Mouse (Mus musculus): ENCODE data around the gene Efemp2.
"Not testable (repeated sequence)": the region's sequence is repeated elsewhere in the genome, so short reads cannot be mapped to it uniquely, and the experiment has no call there.

Gene Efemp2

DNA sequence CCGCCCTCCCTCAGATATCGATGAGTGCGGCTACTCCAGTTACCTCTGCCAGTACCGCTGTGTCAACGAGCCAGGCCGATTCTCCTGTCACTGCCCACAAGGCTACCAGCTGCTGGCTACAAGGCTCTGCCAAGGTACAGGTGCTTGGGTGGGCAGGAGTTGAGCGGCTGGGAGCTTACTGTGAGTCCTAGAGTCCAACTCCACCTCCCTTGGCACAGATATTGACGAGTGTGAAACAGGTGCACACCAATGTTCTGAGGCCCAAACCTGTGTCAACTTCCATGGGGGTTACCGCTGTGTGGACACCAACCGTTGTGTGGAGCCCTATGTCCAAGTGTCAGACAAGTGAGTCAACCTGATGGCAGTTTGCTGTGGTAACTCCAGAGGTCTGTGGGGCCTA, 6.3 kb downstream of the Efemp2 start:
- DNase-seq = no peak

DNA sequence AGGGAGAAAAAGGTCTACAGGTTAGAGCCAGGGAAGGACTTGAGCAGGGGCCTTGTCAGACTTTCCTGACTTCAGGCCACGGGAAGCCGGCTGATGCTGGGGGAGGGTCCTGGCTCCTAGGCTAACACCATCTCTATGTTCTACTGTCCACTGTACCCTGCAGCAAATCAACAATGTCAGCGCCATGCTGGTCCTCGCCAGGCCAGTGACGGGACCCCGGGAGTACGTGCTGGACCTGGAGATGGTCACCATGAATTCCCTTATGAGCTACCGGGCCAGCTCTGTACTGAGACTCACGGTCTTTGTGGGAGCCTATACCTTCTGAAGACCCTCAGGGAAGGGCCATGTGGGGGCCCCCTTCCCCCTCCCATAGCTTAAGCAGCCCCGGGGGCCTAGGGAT, 7.6 kb downstream of the Efemp2 start:
- no peak for DNase-seq

DNA sequence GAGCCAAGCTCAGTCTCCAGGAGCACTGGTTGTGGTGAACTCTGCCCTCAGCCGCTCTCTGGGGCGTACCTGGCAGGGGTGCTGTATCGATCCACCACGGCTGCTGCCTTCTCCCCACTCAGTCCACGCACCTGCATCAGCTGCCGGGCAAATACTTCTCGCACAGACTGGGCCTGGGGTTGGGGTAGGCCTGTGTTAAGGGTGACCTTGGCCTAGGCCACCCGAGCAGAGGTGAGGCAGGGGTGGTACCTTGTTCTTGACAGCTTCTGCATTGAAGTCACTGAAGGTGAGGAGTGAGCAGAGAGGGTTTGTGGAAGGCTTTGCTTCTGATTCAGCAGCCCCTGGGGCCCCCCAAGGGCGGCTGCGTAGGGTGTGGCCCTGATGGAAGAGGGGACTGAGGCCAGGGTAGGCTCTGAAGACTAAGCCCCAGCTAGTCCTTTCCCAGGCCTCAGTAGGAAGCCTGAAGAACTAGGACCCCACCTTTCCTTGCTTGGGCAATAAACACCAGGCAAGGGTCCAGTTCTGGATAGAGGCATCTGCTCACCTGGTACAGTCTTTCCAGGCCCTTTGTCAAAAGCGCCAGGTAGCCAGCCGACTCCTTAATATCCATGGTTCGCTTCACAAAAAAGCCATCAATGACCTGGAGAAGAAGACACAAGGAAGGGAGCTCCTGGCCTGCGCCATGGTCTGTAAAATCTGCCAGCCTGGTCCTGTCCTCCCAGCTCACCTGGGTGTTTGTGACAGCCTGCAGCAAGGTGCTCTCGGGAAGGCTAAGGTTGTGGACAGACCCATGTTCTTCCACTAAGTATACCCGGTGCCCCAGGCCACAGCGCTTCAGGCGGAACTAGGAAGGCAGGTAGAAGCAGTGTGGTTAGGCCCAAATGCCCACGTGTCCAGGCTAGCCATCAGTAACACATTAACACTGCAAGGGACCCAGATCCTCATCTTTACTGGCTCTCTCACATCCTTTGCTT, 9.9 kb downstream of the Efemp2 start:
- no peak for DNase-seq

DNA sequence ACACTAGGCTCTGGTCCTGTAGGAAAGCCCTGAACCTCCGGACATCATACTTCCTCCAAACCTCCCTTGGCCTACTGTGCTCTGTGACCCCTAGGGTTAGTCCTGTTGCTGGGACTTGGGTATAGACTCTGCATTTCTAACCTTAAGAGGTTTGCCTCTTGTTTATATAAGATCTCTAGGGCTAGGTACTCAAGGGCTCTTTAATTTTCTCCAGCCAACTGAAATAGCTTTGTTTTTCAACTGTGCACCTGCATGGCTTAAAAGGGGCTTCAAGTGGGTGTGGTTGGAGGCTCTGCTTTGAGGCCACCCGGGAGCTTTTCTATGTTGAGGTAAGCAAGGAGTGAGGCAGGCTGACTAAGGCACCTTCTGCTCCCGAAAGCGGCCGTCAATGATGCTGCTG, 10.7 kb downstream of the Efemp2 start:
- no peak for DNase-seq

DNA sequence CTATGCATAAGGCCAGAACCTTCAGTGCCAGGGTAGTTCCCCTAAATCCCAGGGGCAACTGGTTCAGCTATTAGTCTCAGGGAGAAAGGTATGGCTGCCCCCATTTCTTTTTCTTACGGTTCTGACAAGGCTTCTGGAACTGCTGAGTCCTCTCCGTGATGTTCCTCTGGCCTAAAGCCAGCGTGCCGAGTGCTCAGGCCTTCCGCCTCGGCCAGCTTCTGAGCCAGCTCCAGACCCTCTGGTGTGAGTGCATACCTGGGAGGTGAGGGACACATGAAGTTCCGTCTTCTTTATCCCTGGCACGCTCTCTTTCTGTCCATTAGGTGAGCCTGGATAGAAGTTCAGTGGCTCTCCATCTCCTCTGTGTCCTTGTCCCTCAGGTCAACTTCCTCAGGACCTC, 11.6 kb downstream of the Efemp2 start:
- no peak for DNase-seq

DNA sequence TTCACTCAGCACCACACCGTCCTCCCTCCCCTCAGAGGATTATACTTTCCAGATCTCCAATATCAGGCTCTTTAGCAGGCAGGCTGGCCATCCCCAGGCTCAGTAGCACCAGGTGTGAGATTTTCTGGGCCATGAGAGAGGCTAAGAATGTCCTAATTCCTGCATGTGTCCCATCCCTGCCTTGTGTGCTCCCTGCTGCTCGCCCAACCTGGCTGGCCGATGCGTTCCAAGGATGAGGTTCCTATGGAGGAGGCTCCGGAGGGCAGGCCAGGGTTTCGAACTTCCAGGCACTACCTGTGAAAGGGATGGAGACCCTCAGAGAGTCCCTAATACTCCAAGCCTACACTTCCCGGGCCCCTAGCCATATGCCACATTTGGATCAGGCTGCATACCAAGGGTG, 12.1 kb downstream of the Efemp2 start:
- DNase-seq = no peak

DNA sequence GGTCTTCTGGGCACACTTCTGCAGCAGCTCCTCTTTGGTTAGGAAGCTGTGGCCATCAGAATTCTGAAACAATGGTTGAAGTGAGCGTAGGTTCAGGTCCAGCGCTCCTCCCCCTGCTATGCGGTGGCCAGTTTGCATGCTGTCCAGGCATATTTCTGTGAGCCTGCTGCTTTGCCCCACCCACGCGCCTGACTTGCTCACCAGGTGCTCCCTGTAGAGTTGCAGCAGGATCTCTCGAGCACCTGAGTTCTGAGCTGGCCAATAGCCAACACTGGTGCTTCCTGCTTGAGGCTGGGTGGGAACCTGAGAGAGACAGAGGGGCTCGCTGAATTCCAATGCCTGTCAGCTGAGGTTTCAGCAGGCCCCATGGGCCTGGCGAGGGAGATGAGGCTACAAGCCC, 12.5 kb downstream of the Efemp2 start:
- no peak for DNase-seq

DNA sequence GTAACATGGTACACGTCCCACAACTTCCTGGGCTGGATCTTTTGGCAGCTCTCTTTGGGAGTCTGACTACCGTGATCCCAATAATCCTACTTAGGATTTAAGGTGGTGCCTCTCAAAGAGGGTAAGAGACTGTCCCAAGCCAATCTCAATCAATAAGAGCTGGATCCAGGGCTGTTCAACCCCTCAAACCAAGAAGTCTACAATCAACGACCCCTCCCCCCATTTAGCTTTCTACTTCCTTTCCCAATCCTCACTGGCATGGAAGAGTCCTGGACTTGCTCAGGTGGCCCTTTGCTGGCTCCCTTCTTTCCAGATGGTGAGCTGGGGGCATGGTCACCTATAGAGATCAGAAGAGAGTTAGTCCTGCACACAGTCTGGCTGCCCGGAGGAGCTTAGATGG, 13.0 kb downstream of the Efemp2 start:
- no peak for DNase-seq

DNA sequence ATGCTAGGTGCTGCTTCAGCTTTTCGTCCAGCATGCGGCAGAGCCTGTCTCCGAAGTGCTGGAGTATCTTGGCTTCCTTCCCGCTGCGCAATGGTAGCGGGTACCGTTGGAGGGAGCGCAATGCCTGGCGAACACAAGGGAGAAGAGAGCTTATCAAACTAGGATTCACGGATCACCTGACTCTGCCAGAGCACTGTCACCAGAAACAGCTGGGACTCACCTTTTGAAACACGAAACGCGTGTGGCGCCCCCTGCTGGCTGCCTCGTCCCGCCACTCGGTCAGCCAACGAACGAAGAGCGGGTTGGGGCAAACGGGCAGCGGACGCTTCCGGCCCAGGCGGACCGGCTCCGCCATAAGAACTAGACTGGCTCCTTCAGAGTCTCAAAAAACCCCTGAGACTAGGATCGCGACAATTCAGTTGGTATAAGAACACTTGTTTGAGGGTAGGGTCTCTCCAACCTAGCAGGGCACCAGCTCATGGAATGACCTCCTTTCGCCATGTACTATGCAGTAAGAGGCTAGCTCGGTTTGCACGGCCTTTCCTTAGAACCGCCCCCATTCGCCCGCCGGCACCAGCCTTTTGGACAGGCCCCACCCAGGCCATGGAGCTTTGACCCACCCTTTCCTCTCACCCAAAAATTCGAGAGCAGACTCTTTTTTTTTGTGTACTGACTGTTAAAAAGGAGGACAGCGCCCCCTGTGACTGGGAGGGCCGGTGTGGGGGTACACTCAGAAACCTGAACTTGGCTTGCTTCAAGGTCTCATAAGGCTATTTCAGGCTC, 14.2 kb downstream of the Efemp2 start, which contains the start of gene Mus81:
Gene Mus81, minus strand, starts transcription at position 635 of the 783 bp plus-strand sequence.
- DNase-seq = peak; percentile 96

DNA sequence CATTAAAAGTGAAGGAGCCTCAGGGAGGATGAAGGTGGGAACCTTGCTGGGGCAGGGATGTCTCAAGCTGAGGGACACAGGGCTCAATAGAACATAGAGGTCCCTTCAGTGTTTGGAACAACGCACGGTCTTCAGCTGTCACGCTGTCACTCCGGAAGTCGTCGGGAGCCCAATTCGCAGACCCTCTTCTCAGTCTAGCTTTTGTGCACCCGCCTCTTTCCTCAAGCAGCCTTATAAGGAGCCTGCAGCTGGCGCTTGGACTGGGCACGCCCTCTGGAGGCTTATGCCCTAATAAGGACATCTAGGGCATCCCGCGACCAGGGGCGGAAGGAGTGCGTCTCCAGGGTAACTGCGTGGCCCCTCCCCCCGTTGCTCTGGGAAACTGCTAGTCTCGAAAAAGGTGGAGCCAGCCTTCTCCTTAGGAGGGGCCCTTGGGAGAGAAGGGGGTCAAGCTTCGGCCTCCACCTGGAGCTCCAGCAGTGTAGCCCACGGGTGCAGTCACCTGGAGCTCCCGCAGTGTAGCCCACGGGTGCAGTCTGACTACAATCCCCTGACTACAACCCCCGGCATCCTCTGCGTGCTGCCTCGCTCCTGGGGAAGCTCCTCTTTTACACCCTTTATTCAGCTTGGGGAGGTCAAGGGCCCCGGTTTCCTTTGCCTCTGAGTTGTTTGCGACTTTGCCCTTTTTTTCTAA, 15.3 kb downstream of the Efemp2 start:
- DNase-seq = peak; percentile 99

DNA sequence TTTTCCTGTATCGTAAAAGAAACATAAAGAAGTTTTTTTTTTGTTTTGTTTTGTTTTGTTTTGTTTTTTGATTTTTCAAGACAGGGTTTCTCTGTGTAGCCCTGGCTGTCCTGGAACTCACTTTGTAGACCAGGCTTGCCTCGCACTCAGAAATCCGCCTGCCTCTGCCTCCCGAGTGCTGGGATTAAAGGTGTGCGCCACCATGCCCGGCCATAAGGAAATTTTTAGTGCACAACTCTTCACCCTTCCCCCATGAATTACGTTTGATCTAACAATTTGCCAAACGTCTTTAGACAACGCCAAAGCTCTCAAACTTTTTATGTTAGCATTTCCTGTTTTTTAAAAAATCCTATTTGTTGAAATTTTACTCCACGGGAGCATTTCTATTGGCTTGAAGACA, 16.0 kb downstream of the Efemp2 start:
- not testable (repeated sequence) for DNase-seq

DNA sequence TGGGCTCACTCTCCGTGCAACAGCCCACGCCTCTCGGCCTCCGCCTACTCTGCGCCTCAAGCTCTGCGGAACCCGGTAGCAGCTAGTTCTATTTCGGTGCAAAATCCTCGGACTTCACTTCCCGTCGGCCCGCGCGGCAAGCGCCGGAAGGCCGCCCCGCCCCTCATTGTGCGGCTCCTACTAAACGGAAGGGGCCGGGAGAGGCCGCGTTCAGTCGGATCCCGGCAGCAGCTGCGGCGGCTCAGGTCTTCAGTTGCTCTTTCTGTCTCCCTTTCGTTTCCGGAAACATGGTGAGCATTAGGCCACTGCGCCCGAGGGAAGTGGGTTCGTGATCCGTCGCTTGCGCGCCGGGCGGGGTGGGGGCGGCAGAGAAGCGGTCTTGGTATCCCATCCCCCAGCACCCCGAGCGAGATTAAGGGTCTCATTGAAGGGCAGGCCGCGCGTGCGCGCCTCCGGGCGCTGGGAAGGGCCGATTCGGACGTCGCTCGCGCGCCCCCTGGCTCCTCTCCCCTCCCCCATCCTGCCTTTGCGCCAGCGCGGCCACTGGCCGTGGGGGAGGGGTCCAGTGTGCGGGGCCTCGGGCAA, 16.7 kb downstream of the Efemp2 start, which contains the start of gene Cfl1:
Gene Cfl1, plus strand, starts transcription at position 143 of the 585 bp plus-strand sequence.
- DNase-seq = peak; percentile 99

DNA sequence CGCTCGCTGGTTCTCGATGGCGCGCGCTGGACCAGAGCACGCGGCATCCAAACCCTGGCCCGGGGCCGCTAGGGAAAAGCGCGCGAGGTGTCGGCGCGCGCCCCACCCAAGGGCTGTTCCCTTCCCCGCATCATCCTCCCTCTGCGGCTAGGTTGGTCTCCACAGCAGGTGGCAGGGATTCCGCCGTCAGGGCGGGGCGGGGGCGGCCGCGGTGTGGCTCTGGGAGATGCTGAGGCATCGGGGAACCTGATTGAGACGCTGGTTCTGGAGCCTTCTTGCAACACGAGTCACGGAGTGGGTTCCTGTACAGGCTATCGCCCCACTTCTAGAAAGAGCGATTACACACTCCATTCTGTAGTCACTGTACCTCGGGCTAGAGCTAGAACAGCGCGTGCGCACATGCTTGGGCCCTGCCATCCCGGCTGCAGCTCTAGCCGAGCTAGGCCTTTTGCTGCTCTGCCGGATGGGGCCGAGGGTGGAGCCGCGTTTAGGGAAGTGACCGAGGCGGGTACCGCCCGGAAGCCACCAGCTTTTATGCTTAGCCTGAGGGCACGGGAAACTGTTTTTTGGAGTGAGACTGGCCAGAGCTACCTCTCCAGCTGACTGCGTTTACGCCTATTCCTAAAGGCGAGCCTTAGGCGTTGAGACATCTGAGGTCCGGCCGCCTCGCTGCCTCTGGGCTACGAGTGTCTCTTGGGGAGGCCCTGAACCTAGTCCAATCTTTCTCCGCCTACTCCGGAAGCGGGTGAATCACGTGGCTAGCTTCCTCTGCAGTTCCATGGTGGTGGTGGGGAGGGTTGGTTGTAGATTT, 17.3 kb downstream of the Efemp2 start:
- peak; percentile 85 for DNase-seq

DNA sequence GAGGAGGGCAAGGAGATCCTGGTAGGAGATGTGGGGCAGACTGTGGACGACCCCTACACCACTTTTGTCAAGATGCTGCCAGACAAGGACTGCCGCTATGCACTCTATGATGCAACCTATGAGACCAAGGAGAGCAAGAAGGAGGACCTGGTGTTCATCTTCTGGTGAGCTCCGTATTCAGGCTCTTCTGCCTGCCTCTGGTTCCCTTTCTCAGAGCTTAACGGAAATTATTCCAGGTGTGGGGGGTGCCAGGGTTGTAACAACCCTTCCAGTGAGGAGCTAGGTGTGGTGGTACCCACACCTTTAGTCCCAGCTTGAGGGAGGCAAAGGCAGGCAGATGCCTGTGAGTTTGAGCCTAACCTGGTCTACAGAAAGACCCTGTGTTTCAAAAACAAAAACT, 18.9 kb downstream of the Efemp2 start:
- no peak for DNase-seq

DNA sequence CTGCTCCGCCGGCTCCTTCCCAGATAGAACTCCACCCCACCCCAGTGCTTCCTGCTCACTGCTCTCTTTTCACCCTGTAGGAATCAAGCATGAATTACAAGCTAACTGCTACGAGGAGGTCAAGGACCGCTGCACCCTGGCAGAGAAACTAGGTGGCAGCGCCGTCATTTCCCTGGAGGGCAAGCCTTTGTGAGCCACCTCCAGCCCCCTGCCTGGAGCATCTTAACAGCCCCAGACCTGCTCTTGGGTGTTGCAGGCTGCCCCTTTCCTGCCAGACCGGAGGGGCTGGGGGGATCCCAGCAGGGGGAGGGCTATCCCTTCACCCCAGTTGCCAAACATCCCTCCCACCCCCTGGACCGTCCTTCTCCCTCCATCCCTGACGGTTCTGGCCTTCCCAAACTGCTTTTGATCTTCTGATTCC, 19.6 kb downstream of the Efemp2 start:
- DNase-seq = not testable (repeated sequence)

DNA sequence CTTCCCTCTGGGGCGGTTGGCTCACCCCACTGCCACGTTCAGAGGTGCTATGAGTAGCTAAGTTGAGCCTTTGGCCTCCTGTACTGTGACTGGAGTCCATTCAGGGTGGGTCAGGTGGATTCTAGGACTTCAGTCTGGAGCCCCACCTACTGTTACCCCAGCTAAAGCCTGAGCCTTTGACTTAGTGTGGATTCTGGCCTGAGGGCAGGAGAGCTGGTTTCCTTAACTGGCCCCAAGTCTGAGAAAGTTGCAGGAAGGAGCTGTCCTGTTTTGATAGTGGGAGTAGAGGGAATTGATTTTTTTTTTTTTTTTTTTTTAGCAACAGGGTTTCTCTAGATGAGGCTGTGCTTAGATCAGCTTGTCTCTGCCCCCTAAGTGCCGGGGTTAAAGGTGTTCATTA, 20.6 kb downstream of the Efemp2 start:
- DNase-seq = no peak

DNA sequence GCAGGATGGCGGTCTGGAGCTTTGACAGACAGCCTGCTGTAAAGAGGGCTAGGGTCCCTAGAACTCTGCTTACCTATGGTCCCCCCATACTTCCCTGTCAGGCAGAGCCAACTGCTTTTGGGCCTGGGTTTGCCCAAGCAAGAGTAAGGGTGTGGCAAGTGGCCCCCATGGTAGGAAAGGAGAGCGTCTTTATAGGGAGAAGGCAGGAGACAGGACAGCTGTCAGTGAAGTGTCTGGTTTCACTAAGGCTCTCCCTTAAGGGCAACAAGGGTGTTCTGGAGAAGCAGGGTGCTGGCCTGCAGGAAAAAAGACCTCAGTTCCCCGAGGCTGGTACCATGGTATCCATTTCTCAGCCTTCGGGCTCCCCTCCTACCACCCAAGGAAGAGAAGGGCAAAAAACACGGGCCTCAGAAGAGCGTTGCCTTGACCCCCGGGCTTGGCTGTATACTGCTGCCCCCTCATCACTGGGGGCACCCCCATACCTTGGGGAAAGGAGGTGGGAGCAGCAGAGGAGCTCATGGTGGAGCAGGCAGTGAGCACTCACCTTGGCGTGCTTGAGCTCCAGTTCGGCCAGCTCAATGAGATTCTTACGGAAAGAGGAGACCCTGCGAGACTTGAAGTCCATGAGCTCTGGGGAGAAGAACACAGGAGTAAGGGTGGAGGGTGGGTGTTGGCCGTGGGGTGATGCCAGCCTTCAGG, 21.7 kb downstream of the Efemp2 start:
- no peak for DNase-seq

DNA sequence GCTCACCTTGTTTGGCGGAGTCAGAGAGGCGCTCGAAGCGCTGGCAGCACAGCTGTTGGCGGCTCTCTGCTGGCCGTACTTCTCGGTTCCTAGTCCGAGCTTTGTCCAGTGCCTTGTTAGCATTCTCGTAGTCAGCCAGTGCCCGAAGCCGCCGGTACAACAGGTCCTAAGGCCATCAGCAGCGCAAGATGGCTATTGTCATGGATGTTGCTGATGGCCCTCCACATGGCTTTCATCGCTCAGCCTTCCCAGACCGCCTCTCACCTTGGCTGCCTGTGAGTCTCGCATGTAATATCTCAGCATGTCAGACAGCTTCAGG, 22.3 kb downstream of the Efemp2 start:
- no peak for DNase-seq

DNA sequence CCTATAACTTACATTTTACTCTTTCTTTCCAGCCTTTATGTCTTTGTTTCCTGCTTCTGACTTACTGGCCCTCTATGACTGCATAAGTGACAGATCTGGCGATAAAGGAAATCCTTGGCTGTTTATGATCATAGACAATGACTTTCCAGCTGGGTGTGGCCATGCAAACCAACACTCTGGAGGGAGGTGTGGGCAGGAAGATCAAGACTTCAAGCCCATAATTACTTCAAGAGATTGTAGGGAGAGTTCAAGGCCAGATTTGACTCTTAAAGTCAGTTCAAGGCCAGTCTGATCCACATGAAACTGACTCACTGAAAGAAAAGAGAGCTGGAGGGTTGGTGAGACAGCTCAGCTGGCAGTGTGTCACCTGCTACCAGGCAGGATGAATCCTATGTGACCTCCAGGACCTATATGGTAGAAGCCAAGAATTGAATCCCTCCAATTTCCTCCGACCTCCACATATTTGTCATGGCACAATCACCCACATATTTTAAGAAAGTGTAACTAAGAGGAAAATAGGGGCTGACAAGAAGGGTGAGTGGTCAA, 26.6 kb downstream of the Efemp2 start:
- DNase-seq = no peak

DNA sequence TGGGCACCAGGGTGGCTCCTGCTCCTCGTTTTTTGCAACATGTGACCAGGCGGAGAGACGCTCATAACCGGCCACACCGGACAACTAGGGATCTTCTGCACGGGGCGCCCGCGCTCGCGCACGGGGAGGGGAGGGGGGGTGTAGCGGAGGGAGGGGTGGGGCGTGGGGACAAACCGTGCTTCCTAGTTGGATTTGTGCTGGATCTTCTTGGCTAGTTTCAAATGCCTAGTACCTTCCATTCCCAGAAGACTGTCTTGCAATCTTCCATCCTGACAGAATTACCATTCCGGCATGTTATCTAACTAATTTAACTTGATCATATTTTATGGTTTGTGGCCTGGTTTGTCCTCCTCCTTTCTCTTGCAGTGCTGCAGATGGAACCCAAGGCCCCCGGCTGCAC, 29.9 kb downstream of the Efemp2 start, which contains the start of gene 1700020D05Rik:
Gene 1700020D05Rik, minus strand, starts transcription at position 101 of the 400 bp plus-strand sequence.
- no peak for DNase-seq

All from embryo, embryonic 11 days (tissue).